Mouse (Mus musculus) lung, postnatal 36 days (tissue): ENCODE measurements around the gene Pde10a.
A peak's percentile ranks its signal among the peaks of the same experiment; 100 is the strongest.

Experiments
- DNase-seq: peaks from one replicate; pipeline ENCODE4 v3.0.0; 2022; ENCODE audit warnings: mixed read lengths

Pde10a gene

DNA sequence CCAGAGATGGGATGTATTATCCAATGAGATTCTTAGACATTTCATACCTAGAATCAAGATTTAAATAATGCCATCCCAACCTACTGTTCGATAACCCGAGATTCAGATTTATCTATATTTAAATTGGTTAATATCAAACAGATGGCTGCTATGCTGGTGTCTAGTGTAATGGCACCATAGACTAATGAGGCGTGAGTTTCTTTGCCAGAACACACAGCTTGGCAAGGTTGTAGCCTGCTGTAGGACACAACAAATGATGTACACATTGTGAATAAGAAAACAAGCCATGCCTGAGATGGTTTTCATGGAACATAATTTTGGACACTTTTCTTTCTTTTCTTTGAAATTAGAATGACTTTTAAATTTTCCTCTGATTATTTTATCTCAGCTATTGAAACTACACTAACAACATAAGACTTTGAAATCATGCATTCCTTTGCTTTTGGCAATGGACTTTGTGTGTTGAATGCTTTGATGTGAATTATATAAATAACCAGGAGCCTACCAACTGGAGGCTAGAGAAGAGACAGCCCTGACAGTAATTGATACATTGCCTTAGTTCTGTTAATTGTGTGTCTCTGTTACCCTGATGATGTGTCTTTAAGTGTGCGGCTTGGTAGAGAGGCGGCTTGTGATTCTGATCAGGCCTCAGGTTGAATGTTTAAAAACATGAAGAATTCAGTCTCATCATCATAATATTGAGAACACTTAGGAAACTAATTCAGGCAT, 378.5 kb downstream of the Pde10a start:
- DNase-seq = no peak

DNA sequence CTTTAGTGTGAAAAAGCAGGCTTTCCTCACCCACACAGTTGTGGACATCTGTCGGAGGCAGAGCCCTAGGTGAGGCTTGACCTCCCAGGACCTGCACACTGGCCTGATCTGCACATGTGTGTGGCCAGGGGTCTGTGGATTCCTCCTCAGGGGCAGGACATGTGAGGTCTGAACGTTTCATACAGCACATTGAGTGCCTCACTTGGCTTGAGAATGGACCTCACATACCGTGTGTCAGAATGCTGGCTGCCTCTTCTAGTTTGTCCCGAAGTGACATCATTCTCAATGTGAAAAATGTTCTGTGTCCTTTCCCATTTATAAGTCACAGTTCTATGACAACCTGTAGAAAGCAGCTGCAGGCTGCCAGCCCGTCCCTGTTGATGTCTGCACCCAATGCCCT, 385.4 kb downstream of the Pde10a start:
- no peak for DNase-seq

DNA sequence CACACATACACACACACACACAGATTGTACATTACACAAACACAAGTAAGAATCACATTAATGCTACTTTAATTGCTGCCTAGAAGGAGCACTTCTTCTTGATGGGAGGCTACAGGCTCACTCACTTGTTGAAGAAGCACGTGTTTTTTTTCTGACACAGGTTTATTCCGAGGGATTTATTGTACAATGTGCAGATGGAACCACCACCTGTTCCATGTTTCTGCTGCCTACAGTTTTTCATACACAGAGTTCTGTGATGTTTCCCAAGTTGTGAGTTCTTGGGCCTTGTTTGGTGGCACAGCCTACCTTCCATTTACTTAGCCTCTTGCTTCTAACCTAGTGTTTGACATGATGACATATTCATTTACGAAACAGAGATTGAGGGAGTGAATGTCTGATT, 387.8 kb downstream of the Pde10a start:
- no peak for DNase-seq

DNA sequence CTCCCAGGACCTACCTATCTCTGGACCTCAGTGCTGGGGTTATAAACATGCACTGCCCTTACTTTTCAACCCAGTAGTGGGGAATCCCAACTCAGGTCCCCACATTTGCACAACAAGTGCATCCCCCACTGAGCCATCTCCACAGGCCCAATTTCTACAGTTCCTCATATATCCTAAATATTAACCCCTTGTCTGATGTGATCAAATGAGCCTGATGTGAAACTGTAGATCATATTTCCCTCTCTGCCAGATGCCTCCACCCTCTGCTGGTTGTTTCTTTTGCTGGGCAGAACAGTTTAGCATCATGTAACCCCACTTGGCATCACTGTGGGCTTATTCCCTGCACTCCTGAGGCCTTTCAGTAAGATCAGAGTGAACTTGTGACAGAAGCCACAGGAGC, 390.5 kb downstream of the Pde10a start:
- DNase-seq = no peak

DNA sequence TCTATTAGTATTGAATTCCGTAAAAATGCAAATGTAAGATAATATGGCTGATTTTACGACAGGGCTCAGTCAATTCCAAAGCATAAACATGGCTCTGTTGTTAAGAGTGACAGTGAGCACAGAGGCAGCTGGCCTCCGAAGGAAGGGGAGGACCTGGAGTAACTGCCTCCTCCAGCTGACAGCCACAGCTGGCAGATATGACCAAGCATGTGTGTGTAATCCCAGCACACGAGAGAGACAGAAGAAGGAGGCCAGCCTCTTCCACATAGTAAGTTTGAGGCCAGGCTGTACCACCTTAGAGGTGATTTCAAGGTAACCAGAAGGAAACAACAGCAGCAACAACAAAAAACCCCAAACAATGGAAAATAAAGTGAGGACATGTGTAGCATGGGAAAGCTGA, 397.9 kb downstream of the Pde10a start:
- DNase-seq = no peak

DNA sequence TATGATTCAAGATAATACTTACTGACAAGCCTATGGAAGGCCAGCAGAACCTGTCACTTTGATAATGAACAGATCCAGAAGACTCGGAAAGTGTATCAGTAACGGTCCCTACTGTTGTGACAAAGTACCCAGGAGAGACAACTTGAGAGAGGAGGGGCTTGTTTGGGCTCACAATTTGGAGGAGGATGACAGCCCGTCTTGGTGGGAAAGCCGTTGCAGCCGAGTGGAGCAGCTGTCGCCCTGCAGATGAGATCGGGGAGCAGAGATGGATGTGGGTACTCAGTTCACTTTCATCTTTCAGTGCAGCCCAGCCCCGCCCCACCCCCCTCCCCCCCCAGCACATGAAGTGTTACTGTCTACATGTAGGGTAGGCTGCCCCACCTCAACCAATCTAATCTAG, 398.6 kb downstream of the Pde10a start:
- DNase-seq = no peak

DNA sequence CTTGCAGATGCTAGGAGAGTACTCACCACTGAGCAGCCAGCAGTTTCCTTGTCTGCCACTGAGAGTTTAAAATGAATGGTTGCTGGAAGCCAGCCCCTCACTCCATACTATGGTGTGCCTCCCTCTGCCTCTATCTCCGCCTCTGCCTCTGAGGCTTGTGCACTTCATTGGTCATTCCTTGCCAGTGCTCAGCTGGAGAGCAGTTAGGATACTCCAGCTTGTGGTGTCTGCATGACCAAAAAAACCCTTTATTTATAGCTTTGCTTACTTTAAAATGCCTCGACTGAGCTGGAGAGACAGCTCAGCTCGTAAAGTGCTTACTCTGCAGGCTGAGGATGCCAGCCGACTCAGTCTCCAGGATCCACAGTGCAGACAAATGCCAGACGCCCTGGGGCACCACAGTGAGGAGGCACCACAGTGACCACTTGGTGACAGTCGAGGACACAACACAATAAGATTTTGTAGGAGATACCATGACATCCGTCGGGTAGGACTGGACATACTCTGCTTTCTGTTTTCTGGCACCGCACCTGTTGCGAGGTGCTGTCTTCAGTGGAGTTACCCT, 400.7 kb downstream of the Pde10a start:
- no peak for DNase-seq

DNA sequence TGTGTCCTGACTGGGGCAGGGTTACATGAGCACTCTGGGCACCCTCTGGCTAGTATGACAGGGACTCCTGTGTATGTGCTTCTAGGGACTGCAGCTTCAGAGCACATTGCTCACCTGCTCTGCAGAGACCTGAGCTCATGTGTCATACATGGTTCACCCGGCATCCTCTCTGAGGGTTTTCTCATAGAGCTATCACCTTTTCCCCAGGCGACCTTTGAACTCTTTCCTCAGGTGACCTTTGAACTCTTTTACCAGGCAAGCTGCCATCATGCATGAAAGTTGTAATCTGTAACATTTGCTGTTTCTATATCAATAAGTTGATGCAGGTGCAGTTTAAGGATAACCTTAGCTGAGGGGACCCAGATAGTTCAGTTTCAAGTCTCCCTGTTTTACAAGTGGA, 403.4 kb downstream of the Pde10a start:
- no peak for DNase-seq

DNA sequence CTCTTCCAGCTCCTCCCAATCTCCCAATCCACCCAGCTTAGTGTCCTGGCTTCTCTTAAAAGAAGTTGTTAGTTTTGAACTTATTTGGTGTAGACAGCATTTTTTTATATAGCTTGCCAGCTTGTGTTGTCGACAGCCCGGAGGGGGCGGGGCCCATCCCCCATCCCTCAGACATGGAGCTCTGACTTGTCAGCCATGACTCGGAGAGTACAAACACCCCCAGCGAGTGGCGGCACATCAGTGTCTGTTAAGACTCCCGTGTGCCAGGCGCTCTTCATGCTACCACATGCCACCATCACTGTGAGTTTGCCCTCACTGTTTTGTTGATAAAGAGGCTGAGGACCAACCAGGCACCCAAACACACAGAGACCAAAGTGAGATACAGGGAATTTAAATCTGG, 404.5 kb downstream of the Pde10a start:
- no peak for DNase-seq

DNA sequence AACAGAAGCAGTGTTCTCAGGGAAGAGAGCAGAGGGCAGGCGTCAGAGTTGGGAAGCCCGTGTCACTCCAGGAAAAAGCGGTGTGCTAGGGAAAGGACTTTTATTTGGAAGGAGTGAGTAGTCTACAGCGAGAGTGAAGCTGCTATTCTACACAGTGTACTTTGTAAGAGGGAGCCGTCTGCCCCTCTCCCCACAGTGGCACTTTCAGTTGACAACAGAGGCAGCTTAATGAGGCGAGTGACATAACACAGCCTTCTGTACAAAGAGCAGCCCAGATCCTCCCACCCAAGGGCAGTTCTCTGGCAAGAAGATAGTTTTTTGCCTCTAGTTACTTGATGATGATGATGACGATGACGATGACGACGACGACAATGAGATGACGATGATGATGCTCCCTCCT, 410.4 kb downstream of the Pde10a start:
- DNase-seq = no peak

DNA sequence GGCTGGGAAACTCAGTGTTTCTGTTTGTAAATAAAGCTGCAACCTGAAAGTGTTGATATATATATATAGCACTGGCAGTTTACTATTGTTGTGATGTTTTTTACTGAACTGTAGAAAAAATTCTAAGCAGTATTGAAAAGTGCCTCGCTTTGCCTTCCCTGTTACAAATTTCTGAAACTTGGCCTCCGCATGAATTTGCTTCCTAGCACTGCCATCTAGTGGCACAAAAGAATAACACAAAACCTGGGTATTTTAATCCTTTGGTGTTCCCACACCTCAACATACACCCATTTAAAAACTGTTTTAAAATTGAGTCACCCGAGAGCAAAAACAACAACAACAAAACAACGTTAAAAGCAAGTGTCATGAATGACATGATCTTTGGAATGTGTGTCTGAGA, 411.4 kb downstream of the Pde10a start:
- peak; percentile 33 for DNase-seq

DNA sequence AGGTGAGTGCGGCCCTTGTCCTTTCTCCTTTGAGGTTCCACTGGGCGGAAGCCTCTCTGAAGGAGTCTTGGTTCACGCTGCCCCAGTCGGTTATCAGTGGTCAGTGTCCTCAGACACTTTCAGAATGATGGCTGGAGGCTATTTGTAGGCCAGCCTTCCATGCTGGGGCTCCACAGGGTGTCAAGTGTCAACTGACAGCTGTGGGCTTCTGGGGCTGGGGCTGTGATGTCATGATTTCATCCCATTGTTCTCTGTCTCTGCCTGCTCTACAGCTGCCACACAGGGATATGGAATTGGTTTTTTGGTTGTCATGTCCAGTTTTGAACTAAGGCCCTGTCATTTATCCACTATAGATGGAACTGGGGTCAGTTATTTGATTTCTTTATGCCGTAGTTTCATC, 426.4 kb downstream of the Pde10a start:
- no peak for DNase-seq

DNA sequence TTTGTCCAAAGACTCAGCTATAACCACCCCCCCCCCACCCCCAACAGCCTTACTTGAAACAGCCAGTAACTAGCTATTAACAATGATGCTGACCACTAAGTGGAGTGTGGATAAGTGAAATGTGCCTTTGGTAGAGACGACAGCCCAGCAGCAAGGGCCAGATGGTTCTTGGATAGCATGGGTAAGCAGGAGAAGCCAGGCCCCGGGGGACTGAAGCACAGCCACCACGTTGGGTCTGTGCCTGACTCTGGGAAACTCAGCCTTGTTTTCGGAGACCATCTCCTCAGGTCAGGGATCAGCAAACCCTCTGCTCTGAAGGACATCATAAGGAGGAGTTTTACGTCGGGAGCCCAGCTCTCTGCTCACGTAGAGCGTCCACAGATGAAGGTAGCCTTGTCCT, 427.8 kb downstream of the Pde10a start:
- DNase-seq = no peak

DNA sequence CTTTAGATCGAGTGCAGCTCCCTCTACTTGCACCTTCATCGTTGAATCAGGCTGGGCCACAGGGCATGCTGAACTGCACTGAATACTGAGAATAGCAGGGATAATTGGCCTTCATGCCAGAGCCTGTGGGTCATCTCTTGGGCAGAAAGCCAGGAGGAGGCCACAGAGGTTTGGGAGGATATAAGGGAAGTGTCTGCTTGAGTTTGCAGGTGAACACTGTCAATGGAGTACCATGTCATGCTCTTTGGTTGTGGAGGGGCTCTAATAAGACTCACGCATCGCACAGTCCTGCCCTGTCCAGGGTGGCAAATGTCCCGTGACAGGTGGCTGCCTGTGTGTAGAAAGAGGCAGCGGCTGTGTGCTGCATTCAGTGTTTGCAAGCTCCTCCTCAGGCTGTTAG, 433.0 kb downstream of the Pde10a start:
- DNase-seq = no peak

DNA sequence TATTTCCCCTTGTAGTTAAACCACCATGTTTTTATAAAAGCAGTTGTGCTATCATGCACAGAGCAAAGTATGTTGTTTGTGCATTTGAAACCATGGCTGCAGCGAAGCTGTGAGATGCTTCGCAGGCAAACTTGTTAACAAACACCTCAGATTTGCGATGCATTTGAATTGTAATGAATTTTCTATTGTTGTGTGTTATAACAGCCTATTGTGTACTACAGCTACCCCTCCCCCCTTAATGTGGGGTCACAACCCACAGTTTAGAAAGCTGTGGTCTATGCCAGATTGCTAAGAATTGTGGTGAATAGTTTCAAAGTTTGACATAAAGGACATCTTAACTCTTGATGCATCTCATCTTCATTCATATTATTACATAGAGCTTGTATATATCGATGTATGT, 435.2 kb downstream of the Pde10a start:
- DNase-seq = no peak

DNA sequence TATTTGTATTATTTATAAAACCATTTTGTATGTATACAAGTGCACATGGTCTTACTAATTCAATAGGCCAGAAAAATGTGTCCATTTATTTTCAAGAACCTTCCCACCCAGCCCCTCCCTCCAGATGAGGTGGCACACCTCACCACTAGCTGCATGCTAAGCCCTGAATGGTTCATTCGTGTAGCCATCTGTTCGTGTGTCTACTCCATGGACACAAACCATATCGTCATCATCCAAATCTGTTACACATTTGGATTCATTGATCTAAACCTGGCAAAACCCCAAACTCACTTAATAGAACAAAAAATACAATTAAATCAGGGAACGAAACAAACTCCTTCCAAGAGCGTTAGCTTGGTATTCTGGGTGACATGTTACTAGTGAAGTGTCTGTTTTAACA, 435.9 kb downstream of the Pde10a start:
- no peak for DNase-seq

DNA sequence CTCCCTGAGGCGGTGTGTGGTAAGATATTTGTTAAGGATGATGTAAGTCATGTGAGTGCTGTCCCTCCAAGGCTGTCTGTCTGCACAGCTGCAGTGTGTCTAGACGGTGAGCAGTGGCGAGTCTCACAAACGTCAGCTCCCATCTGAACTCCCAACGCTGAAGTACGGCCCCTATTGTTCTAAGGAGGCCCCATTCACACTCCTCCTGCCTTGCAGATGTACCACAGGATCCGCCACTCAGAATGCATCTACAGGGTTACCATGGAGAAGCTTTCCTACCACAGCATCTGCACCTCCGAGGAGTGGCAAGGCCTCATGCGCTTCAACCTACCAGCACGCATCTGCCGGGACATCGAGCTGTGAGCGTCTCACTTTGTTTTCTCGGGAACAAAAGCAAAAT, 436.5 kb downstream of the Pde10a start:
- DNase-seq = no peak

DNA sequence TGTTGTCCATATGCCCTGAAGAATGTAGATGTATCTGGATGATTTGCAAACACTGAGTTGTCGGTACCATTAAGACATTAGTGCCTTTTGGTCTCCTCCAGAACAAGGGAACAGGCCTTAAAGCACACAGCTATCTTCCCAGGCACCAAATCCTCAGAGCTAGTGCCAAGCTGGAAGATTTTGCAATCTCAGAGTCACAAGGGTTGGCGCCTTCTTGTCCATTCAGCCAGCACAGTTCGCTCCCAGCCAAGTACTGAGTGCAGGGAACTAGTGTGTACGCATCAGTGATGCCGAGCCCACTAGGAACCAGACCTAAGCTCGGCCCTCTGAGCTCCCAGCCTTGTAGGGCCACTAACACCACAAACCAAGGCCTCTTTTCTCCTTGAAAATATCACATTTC, 440.0 kb downstream of the Pde10a start:
- peak; percentile 9 for DNase-seq

DNA sequence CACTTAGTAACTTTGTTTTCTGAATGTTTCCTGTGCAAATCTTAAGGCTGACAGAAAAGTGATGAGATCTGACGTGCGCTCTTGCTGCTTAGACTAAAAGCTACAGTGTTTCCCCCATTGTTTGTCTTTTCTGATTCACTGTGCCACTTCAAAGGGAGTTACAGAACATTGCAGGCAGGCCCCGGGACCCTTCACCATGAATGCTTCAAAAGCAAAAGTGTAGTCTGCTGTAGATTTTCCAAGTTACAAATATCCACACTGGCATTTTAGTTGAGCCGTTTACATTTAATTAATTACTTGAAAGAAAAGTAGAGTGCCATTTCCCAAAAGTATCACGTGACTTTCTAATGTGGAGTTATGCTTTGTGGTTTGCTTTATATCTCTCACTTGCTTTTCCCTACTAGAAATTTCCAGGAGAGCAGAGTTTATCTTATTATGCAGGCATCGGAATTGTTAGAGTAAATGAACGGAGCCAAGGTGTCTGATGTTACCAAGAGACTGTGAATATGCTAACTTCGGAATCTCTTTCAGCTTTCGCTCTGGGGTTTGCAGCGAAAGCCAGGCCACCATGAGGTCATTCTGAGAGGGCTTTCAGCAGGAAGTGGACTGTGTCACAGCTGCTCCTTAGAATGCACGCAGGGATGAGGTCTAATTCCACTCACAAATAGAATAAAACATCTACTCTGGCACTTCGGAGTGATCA, 447.1 kb downstream of the Pde10a start:
- no peak for DNase-seq

DNA sequence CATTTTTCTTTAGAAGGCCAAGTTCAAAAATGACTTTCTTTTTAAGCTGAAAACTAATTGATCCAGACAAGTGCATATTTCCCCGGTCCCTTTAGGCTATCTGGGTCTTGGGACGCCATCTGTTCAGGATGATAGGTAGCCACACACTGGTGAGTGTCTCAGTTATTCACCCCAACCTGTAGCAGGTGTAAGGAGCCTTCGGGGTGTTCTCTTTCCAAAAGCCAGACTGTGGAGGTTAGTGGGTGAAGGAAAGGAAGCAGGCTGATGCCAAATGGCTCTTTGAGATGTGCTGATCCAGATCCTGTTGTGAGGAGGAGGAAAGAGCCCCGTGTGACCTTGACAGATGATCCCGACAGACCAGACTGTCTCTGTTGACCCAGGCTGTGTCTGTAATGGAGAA, 448.2 kb downstream of the Pde10a start:
- no peak for DNase-seq

DNA sequence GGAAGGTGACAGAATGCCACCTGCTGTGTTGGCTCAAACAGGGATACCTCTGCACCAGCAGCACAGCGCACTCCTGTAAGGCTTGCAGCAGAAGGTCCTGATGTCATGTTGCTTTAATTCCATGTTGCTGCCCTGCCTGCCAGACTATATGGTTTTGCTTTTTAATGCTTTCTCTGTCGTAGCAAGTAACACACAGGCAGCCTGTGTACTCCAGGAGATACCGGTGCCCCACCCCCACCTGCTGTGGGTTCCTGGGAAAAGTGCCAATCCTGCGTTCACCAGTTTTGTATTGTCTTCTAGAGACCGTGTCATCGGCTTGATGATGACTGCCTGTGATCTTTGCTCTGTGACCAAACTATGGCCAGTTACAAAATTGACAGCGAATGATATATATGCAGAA, 449.3 kb downstream of the Pde10a start:
- no peak for DNase-seq

DNA sequence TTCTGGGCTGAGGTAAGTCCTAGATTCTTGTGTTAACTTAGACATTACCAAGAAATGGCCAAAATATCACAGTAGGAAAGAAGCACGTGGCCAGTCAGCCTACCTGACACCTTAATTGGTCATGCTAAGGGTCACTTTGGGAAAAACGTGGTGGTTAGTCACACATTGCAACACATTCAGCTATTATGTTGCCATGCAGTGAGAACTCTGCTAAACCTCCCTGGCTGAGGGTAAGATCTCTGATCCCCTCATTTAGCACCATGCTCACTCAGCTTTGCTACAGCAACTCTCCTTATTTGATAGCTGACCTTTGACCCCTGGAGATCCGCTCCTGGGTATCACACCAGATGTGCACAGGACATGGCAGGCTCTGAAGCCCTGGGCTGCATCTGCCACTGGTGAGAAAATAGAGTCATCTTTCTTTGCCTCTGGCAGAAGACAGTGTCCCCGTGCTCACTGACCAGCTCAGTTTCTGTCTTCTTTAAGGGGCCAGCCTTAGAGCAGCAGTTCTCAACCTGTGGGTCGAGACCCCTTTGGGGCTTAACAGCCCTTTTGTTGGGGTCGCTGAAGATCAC, 449.7 kb downstream of the Pde10a start:
- DNase-seq = no peak

DNA sequence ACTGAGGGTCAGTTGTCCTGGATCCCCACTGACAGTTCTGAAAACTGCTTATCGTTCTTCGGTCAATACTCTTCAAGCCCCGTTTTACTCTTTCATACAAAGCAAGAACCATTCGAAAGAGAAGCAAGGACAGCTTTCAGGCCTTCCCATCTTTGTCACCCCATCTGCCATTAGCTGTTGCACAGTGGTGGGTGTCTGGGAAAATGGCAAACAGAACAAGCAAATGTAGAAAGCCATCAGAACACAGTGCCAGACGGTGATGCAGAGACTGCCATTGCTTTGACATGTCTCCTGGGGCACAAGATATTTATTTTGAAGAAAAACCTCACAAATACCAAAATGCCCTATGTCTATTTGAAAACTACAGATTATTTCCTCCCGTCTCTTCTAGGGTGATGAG, 451.6 kb downstream of the Pde10a start:
- no peak for DNase-seq

DNA sequence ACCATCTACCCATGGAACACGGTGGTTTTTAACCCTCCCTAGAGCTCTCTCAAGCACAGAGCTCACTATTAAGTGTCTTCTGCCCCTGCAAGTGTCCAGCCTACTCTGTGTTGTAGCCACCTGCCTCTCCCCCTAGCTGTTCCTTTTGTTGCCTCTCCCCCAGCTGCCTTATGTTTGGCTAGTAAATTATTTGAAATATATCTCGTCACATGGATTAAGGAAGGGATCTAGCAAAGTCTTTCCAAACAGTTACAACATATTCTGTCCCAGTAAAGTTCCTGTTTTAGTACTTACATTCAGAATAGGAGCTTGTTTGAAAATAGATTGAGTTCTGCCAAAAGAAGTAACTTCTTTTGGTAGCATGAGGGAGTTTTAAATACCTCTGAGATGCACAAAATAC, 452.1 kb downstream of the Pde10a start:
- no peak for DNase-seq
